In the genomic region with DNA sequence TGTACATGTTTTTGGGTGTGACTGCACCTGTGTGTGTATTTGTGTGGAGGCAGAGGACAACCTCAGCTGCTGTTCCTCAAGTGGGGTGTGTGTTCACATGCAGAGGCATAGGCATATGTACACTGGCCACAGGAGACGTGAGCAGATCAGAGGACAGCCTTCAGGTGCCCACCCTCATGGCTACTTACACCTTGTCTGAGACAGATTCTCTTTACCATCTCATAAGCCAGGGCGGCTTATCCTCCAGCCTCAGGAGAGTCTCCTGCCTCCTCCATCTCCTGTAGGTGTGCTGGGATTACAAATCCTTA, we compare ENCODE assay signal across 24 mouse cellular contexts. TPM values are rescaled to one million over a fixed set of nuclear protein-coding genes. Genes with fewer than 3 reads are reported as not detected.
A peak's percentile ranks its signal among the peaks of the same experiment; 100 is the strongest.
DNase-seq lines count a peak whose midpoint lies in the region; ATAC-seq and TF ChIP-seq lines count a peak whose summit lies in the region.
"Had no signal": no experiment of that assay in that cellular context is flagged by ENCODE, and none has a peak within 500 bp of the region (broad histone marks: within the 10 kb centered on the region; RNA-seq: fewer than 3 reads in every experiment).

No protein-coding gene starts in this region.

- DNase-seq in heart, adult 18-20 months = no peak
- DNase-seq in layer of hippocampus, adult 2 months (ENCODE audit: low spot score in 2 of 2) = no peak
- DNase-seq in layer of hippocampus, postnatal 10 days (ENCODE audit: low spot score in 2 of 2) = no peak
- no peak for DNase-seq in midbrain, embryonic 10.5 days (ENCODE audit: low spot score)
- DNase-seq in frontal cortex, postnatal 10 days (ENCODE audit: low spot score in 2 of 2) = no peak
- DNase-seq: adrenal gland, adult 2 months; B cell, adult 2 months; cerebellum, adult 11 months; cerebellum, postnatal 10 days; kidney, adult 9 months; left cerebral cortex, postnatal 4 days; lung, embryonic 14.5 days; midbrain, embryonic 14.5 days; right cerebral cortex, postnatal 14 days; thymus, postnatal 14 days had no signal

- no peak for TF ChIP-seq CTCF in layer of hippocampus, adult 2 months (conservative IDR thresholded peaks at IDR 0.05)

- ATAC-seq in heart, embryonic 11.5 days (replicated peaks; ENCODE audit: insufficient number of reproducible peaks, low FRiP score, low TSS enrichment) = no peak
- no peak for ATAC-seq in midbrain, embryonic 12.5 days (ENCODE audit: low FRiP score, low read depth)
- ATAC-seq: hindbrain, postnatal 0 days; intestine, embryonic 16.5 days; Patski had no signal

- H3K4me3 ChIP-seq in heart, embryonic 11.5 days (ENCODE audit: low read depth, low read length) = no peak overlapping the region
- no peak overlapping the region for H3K4me3 ChIP-seq in layer of hippocampus, adult 2 months
- no peak overlapping the region for H3K4me3 ChIP-seq in midbrain, embryonic 12.5 days
- no peak overlapping the region for H3K4me3 ChIP-seq in midbrain, embryonic 10.5 days

- H3K4me1 ChIP-seq in heart, embryonic 11.5 days (ENCODE audit: control insufficient read depth, insufficient read depth, low read length) = peaks cover 7% of the 10 kb centered on the region; the same call in 1 of the 2 replicates
- peaks cover 15% of the 10 kb centered on the region for H3K4me1 ChIP-seq in midbrain, embryonic 12.5 days
- peaks cover 17% of the 10 kb centered on the region for H3K4me1 ChIP-seq in midbrain, embryonic 10.5 days

- H3K27me3 ChIP-seq in heart, embryonic 11.5 days (ENCODE audit: control insufficient read depth, insufficient read depth, low read length) = no peaks in the 10 kb centered on the region
- no peaks in the 10 kb centered on the region for H3K27me3 ChIP-seq in midbrain, embryonic 12.5 days
- no peaks in the 10 kb centered on the region for H3K27me3 ChIP-seq in midbrain, embryonic 10.5 days (ENCODE audit: low read depth, poor library complexity, severe bottlenecking)
- H3K27me3 ChIP-seq: CH12.LX; heart, embryonic 15.5 days; neural tube, embryonic 12.5 days; Patski had no signal

- peaks cover 5% of the 10 kb centered on the region; the same call in 1 of the 2 replicates for H3K36me3 ChIP-seq in heart, embryonic 11.5 days (ENCODE audit: control insufficient read depth, insufficient read depth, low read length)
- peaks cover 35% of the 10 kb centered on the region for H3K36me3 ChIP-seq in midbrain, embryonic 12.5 days
- peaks cover 55% of the 10 kb centered on the region for H3K36me3 ChIP-seq in midbrain, embryonic 10.5 days

- 0 out of 2 replicates have a peak overlapping the region, but pooled peaks have one; percentile 71 for H3K27ac ChIP-seq in heart, embryonic 11.5 days (ENCODE audit: low read depth, low read length)
- 0 out of 2 replicates have a peak overlapping the region, but pooled peaks have one; percentile 91 for H3K27ac ChIP-seq in layer of hippocampus, adult 2 months
- peak overlapping the region; percentile 76; the same call in 1 of the 2 replicates for H3K27ac ChIP-seq in midbrain, embryonic 12.5 days (replicated peaks)
- no peak overlapping the region for H3K27ac ChIP-seq in midbrain, embryonic 10.5 days (replicated peaks)

- WGBS in heart, embryonic 11.5 days (ENCODE audit: insufficient replicate concordance) = 85% methylated on average over 2 of the region's 2 CpGs
- WGBS in midbrain, embryonic 12.5 days = 94% methylated on average over 2 of the region's 2 CpGs
- 93% methylated on average over 2 of the region's 2 CpGs for WGBS in midbrain, embryonic 10.5 days

- no peak overlapping the region for H3K9ac ChIP-seq in heart, embryonic 11.5 days (ENCODE audit: low read depth, low read length)
- H3K9ac ChIP-seq in midbrain, embryonic 12.5 days (replicated peaks) = no peak overlapping the region

- no peak overlapping the region for H3K4me2 ChIP-seq in heart, embryonic 11.5 days
- no peak overlapping the region for H3K4me2 ChIP-seq in midbrain, embryonic 12.5 days (replicated peaks)

- no peaks in the 10 kb centered on the region for H3K9me3 ChIP-seq in heart, embryonic 11.5 days (replicated peaks; ENCODE audit: control insufficient read depth, low read length)
- no peaks in the 10 kb centered on the region for H3K9me3 ChIP-seq in midbrain, embryonic 12.5 days
- H3K9me3 ChIP-seq in midbrain, embryonic 10.5 days (replicated peaks) = no peaks in the 10 kb centered on the region
- H3K9me3 ChIP-seq: forebrain, embryonic 10.5 days; heart, embryonic 15.5 days; neural tube, embryonic 12.5 days had no signal

RNA-seq across cellular contexts. Expression of gene Ap5z1, which starts 1.1 kb away (rescaled TPM):
- 6.4 and 8.1 TPM in 2 replicates for polyA plus RNA-seq in heart, embryonic 11.5 days (2014; fragmentation: Nextera tagmentation; extraction: Ambion mirVana)
- 1 to 10 TPM; 5.0 to 6.0 TPM for total RNA-seq in heart, adult 18-20 months (2021)
- total RNA-seq in layer of hippocampus, adult 2 months (2021) = 10 to 100 TPM; 24.4 to 31.3 TPM
- total RNA-seq in layer of hippocampus, postnatal 10 days (2021) = 10 to 100 TPM; 19.7 to 20.8 TPM
- 14.4 and 14.5 TPM in 2 replicates for polyA plus RNA-seq in midbrain, embryonic 12.5 days (2016; fragmentation: Nextera tagmentation; extraction: Ambion mirVana)
- 12.3 and 14.6 TPM in 2 replicates for polyA plus RNA-seq in midbrain, embryonic 10.5 days (2016; fragmentation: Nextera tagmentation; extraction: Ambion mirVana)
